Mouse (Mus musculus) gastrocnemius, postnatal 14 days (tissue): ENCODE results near the gene BC030499. TPM values are rescaled to one million over a fixed set of nuclear protein-coding genes. Genes with fewer than 3 reads are reported as not detected.
A peak's percentile ranks its signal among the peaks of the same experiment; 100 is the strongest.
"Not testable (repeated sequence)": the region's sequence is repeated elsewhere in the genome, so short reads cannot be mapped to it uniquely, and the experiment has no call there.

ENCODE experiments used
- DNase-seq: peaks from one replicate; pipeline ENCODE4 v3.0.0; 2021; ENCODE audit warnings: mixed read lengths
- intact Hi-C: fragments of 180-260 bp; cut with DNase I; formaldehyde crosslinking; loops from one replicate; pipeline ENCODE4 v1.15.1; 2025; ENCODE audit warnings: low total_unique reads
- long read RNA-seq, 2 experiments: library from polyadenylated mRNA; stranded (forward); transcript quantifications; one replicate each; pipeline ENCODE4 v2.0.0; 2021
- total RNA-seq, 2 experiments: library from RNA; stranded (reverse); gene quantifications; 2 replicates each; pipeline ENCODE4 v1.2.3; 2021

The BC030499 gene
- under 1 TPM; 0.31 to 0.62 TPM for total RNA-seq
- long read RNA-seq, experiment 1: 0 reads
- long read RNA-seq, experiment 2: 0 reads

DNA sequence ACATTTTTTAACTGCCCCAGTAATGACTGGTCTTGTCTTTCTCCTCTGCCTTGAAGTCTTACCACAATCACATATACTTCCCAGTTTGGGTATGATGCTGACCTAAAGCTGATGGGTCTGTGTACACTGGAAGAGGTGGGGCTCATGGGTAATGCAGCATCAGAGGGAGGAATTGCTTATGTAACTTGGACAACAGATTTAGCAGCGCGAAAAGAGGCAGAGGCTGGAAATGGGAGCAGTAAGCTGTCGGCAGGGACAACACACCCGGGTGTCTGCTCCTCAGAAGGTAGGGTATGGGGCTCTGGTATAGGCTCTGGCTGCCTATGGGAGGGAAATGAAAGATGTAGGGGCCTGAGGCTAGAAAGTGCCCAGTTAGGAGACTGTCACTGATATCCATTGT lies at the start of gene BC030499:
TSS of gene BC030499 (plus strand) at position 188 of the 400 bp plus-strand sequence.
- no peak for DNase-seq
- intact Hi-C loops: no loop called here

DNA sequence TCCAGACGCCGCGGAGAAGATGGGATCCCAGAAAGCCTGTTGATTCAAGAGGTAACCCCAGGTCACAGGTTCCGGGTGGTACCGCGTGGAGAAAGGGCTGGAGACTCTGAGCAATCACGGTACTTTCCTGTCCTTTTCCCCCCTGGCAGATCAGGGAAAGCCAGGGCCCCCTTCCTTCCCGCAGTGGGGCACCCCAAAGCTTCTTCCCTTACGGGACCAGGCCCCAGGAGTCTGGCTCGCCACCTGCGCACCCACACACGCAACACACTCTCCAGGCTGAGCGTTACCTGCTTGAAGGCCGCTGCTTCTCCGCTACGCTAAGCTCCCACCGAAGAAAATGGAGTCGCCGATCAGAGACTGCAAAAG lies 45.4 kb upstream of the BC030499 start:
- intact Hi-C loops: no loop called here
- DNase-seq: no peak

DNA sequence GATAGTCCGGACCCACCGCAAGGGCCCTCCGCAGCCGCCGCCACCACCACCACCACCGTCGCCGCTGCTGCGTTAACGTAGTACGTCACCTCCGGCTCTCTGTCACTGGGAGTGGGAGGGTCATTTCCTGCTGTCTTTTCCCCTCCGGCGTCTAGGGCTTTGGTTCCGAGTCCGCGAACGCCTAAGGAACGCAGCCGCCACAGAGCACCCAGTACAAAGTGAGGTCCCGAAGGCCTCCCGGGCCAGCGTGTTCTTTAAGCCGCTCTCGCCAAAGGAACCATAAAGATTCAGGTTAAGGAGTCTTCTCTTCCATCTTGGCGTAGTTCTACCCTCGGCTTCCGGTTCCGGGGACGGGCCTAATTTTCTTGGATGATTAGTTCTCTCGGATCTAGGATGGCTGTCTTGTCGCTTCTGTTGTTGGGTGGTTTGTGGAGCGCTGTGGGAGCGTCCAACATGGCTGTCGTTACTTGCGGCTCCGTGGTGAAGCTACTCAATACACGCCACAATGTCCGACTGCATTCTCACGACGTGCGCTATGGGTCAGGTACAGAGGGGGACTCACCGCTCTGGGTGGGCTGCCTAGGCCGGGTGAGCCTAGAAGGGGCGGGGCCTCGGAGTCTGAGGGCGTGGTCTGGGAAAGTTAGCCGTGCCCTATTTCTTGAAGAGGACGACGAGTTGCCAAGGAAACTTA lies 44.9 kb upstream of the BC030499 start, which contains the start of the genes Sdf2 and Supt6:
TSS of gene Sdf2 (plus strand) at position 120 of the 691 bp plus-strand sequence.
TSS of gene Supt6 (minus strand) at position 361 of the 691 bp plus-strand sequence.
- intact Hi-C loops: no loop called here
- peak; percentile 90 for DNase-seq

DNA sequence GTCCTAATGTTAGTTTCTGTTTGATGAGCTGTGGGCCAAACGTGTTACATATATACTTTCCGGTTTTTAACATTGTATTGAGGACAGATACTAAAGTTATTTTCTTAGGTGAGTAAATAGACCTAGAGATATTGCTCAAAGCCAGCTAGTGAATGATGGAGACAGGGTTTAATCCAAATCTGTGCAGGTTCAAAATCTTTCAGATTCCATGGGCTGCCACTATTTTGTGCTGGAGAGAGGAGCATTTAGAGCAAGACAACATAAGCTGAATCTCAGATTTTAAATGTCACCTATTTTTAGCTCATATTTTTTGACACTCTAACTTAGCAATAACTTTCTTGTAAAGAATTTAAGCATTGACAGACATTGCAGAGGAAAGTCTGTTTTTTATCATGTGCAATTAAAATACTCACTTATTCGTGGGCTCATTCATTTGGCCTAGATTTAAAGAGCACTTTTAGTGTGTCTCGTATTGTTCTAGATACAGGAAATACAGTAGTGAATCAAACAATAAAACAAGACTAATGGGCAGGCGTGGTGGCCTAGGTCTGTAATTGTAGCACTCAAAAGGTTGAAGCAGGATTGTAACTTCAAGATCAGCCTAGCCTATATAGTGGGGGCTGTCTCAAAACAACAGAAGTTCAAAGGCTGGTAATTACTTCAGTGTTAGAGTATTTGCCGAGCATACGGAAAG lies 44.2 kb upstream of the BC030499 start:
- DNase-seq: no peak
- intact Hi-C loops: no loop called here

DNA sequence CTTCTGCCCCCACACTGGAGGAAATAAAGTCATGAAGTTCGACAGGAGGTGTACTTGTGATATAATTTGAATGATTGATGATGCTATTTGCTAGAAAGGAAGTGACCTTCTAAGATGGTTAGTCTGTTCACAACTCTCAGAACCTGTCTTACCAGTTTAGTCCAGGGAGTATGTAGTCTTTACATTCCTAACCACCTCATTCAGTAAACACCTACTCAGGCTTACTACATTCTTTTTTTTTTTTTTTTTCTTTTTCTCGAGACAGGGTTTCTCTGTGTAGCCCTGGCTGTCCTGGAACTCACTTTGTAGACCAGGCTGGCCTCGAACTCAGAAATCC lies 43.7 kb upstream of the BC030499 start:
- intact Hi-C loops: no loop called here
- no peak for DNase-seq

DNA sequence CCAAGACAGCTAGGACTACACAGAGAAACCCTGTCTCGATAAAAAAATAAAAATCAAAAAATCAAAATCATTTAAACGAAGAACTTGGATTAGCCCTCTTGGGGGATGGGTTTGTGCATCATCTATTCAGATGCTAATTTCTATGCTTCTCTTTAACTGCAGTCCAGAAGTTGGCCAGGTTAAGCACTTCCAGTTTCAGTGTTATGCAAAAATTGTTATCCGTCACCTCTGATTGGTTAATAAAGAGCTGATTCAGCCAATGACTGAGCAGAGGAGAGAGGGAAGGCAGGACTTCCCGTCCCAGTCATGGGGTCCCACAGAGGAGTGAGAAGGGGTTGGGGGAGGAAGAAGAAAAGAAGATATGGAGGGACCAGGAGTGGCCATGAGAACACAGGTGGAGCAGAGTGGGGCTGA lies 42.9 kb upstream of the BC030499 start:
- intact Hi-C loops: no loop called here
- DNase-seq: no peak

DNA sequence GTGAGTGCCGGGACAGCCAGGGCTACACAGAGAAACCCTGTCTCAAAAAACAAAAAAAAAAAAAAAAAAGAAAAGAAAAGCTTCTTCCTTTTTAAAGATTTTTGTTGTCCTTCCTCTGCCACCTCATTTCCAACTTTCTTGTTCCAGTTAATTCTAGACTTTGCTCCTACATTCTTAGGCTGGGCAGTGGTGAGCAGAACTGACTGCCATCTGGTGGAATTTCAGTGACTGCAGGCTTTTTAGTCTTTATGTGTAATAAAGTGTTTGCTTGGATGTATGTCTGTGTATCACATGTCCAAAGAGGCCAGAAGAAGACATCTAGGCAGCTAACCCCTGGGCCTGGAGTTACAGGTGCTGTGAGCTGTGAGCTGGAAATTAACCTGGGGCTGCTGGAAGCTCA lies 34.0 kb upstream of the BC030499 start:
- intact Hi-C loops: no loop called here
- DNase-seq: no peak

DNA sequence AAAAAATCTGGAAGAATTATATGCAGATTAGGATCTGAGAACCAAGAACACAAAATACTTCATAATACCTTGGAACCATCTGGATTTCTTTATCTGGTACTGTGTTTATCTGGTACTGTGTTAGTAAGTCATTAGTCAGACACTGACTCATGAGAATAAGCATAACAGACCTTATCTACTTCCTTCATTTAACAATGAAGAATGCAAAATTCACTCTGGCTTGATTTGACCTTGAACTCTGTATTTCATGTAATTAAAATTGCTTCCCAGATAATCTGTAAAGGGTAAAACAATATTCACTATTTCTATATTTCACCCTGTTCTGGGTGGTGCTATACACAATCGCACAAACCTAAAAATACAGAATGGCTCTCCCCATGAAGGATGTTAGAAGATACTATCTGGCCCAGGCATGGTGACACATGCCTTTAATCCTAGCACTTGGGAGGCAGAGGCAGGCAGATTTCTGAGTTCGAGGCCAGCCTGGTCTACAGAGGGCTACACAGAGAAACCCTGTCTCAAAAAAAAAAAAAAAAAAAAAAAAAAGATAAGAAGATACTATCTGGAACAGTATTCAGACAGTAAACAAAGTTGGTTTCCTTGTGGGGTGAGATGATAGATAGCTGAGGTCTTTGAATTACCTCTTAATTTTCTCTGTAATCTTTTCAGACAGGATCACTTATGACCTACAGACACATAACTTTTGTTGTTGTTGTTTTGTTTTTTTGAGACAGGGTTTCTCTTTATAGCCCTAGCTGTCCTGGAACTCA lies 30.0 kb upstream of the BC030499 start:
- DNase-seq: no peak
- intact Hi-C loops: no loop called here

DNA sequence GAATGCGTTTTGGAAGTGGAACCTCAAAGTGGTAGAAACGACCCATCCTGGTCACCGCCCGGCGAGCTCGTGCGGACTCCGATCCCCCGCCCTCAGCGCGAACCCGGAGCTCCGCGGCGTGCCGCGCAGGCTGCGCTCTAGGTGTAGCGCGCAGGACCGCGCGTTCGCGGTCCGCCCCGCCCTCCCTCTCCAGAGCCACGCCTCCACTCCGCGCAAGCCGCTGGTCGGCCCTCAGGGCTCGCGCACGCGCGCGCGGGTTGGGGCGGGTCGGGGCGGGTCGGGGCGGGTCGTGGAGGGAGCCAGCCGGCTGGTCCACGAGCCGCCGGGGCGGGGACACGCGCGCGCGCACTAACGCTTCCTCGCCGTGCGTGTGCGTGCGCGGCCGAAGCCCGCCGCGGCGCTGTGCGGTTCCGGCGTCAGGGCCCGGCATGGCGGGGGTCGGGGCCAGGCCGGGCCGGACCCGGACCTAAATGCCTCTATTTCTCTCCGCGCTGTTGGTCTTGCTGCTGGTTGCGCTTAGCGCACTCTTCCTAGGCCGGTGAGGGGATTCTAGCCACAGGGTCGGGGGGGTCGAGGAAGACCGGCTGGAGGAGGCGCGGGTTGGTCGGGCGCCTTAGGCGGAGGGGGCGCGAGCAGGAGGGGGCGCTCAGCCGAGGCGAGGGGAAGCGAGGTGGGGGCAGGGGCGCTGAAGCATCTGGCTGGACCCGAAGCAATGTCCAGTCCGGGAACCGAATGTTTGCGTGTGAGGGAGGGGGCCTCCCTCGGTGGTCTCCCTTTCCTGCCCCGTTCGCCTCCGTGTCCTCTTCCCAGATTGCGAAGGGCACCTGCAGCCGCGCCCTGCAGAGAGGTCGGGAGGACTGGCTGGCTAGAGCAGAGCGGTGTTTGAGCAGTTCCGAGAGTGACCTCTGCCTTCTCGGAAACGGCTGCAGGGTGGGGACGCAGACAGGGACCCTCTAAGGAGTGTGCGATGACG lies 29.0 kb upstream of the BC030499 start, which contains the start of gene 2610507B11Rik:
TSS of gene 2610507B11Rik (plus strand) at position 373 of the 973 bp plus-strand sequence.
- intact Hi-C loops: no loop called here
- peak; percentile 96 for DNase-seq

DNA sequence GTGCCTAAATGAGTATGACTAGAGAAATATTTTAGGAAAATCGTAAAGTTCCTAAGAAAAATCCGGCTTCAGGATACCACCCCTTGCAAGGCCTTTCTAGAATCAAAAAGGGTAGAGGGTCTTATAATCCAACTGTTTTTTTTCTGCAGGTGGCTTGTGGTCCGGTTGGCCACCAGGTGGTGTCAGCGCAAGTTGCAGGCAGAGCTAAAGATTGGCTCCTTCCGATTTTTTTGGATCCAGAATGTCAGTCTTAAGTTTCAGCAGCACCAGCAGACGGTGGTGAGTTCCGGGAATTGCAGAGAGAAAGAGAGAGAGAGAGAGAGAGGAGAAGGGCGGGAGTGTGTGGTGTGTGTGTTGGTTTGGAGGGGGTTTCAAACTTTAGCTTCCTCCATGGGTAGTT lies 28.1 kb upstream of the BC030499 start:
- intact Hi-C loops: no loop called here
- DNase-seq: peak; percentile 63

DNA sequence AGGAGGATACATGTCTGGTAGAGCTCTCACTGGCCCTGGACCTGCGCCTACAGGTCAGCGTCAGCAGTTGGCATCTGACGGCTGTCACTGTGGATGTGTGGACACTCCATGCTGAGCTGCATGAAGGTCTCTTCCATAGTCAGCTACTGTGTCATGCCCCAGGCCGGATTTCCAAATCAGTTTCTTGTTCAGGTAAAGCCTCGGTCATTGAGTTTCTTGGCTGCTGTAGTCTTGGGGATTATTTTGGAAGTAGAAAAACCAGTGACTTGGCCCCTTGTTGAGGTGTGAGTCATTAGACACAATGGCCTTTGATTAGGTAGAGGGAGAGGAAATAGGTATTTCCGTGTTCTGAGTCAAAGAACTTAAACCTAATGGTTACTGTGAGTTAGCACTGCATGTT lies 25.1 kb upstream of the BC030499 start:
- no peak for DNase-seq
- intact Hi-C loops: loop anchor here (5.0 kb wide), 1 partner anchor 82 kb away; no protein-coding TSS in a partner anchor

DNA sequence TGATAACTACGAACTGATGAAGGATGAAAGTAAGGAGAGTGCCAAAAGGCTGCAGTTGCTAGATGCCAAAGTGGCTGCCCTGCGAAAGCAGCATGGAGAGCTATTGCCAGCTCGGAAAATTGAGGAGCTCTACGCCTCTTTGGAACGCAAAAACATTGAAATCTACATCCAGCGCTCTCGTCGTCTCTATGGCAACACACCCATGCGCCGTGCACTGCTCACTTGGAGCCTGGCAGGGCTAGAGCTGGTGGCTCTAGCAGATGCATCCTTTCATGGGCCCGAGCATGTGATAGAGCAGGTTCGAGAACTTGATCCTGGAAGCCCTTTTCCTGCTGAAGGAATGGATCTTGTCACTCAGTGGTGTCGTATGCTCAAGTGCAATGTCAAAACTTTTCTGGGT lies 18.7 kb upstream of the BC030499 start:
- intact Hi-C loops: no loop called here
- DNase-seq: no peak

DNA sequence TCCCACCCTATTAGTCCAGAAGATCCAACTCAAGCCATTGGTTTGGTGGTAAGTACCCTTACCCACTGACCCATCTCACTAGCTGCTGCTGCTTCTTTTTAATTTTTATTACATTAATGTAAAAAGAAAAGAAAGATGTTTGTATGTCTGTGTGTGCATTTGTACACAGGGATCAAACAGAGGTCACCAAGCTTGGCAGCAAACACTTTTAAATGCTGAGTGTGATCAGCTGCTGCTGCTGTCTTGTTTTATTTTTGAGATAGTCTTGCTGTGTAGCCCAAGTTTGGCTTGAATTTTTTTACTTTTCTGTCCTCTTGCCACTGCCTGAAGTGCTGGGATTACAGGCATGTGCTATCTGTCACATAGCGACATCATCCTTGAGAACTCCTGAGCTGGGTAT lies 15.0 kb upstream of the BC030499 start:
- intact Hi-C loops: no loop called here
- DNase-seq: no peak

DNA sequence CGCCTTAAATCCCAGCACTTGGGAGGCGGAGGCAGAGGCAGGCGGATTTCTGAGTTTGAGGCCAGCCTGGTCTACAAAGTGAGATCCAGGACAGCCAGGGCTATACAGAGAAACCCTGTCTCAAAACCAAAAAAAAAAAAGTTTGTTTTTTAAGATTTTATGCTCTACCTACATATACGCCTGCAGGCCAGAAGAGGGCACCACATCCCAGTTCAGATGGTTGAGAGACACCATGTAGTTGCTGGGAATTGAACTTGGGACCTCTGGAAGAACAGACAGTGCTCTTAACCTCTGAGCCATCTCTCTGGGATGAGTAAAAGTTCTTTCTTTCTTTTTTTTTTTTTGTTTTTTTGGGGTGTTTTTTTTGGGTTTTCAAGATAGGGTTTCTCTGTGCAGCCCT lies 14.5 kb upstream of the BC030499 start:
- intact Hi-C loops, DNase-seq: not testable (repeated sequence)

DNA sequence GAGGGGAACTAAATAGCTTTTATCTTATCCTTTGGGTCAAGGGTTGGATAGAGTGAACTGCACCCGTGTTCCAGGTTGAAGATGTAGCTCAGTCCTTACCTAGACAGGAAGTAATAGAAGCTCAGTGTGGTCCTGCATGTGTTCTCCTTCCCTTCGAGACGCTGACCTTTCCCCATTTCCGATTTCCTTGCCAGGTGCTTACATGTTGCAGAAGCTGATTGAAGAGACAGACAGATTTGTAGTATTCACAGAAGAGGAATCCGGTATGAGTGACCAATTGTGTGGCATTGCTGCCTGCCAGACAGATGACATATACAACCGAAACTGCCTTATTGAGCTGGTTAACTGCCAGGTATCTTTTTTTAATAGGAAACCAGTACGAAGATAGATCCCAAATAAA lies 11.8 kb upstream of the BC030499 start:
- no peak for DNase-seq
- intact Hi-C loops: no loop called here

DNA sequence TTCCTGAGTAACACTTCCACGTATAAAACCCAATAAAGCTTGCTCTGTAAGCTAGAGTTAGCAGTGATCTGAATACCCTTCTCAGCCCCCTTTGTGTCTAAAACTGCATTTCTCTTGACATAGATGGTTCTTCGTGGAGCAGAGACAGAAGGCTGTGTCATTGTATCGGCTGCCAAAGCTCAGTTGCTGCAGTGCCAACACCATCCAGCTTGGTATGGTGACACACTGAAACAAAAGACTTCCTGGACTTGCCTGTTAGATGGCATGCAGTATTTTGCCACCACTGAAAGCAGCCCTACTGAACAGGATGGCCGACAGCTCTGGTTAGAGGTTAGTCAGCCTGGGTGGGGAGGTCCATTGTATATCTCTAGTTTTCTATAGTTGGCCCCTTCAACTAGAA lies 11.1 kb upstream of the BC030499 start:
- intact Hi-C loops: no loop called here
- DNase-seq: no peak

DNA sequence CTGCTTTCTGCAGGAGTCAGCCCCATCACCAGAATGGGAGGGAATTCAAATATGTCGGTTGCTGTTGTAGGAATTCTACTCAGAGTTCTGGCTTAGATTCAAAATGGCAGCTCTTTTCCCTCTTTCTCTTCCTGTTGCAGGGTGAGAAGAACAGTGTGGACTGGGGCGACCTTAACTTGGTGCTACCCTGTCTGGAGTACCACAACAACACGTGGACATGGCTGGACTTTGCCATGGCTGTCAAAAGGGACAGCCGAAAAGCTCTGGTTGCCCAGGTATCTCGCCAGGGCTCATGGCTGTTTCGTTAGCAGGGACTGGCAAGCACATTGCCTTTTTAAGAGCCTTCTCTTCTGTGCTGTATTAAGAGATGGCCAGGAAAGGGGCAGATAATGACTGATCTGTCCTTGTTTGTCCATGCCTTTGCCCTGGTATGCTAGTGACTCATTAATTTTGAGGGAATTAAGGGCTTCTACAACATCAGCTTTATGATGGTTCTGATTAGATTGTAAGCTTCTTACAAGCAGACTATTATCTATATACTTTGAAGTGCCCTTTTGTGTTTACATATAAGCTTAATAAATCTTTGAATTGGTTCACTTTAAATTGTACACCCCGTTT lies 1.4 kb upstream of the BC030499 start:
- DNase-seq: no peak
- intact Hi-C loops: no loop called here

DNA sequence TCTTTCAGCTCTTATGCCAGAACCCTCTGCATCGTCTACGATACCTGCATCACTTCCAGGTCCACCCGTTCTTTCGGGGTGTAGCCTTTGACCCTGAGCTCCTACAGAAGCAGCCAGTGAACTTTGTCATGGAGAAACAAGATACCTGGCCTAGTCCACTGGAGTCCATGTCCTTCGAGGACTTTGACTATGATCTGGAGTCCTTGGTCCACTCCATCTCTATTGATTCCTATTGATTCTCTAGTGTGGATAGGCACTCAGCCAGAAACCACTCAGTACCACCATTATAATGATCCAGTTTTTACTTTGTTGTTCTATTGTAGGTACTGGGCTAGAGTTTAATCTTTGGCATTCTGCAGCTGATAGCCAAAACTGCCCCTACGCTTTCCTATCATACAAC lies 3.9 kb downstream of the BC030499 start:
- DNase-seq: no peak
- intact Hi-C loops: no loop called here

DNA sequence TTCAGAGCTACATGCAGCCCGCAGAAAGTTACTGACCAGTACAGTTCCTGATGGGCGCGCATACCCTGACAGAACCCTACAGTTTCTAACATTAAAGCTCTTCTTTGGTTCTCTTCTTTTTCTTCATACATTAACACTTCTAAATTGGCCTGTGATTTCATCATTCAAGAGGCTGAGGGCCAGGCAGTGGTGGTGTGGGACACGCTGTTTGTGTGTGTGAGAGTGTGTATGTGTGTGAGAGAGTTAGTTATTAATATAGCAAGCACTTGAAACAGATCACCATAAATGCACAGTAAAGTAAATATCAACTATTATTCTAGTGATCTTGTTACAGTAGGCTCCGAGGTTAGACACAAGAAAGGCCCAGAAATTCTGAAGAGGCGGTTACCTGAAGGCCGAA lies 10.3 kb downstream of the BC030499 start:
- intact Hi-C loops: no loop called here
- DNase-seq: no peak
